Mouse (Mus musculus) forebrain, embryonic 11.5 days (tissue): Measurements from ENCODE around the gene Abhd17a. TPM values are rescaled to one million over a fixed set of nuclear protein-coding genes. Genes with fewer than 3 reads are reported as not detected.

Experiments used
- ATAC-seq: fragments of 200-750 bp; cut with Nextera tagmentation; replicated peaks from 2 replicates; pipeline ENCODE4 v1.8.0; 2017; ENCODE audit warnings: moderate TSS enrichment; ENCODE audit not compliant: low FRiP score
- DNase-seq: peaks from one replicate; pipeline ENCODE4 v3.0.0-alpha.2; 2017; ENCODE audit warnings: low spot score
- H3K27ac ChIP-seq: fragments of 300-500 bp; sonication (generic); 2 replicates; pipeline ENCODE4 v1.5.1; 2014; ENCODE audit warnings: low read depth, low read length
- H3K27me3 ChIP-seq: fragments of 300-500 bp; sonication (generic); 2 replicates; pipeline ENCODE4 v1.6.1; 2014; ENCODE audit warnings: mild to moderate bottlenecking, low read length, mixed read lengths; ENCODE audit not compliant: control insufficient read depth, insufficient read depth
- H3K36me3 ChIP-seq: fragments of 300-500 bp; sonication (generic); 2 replicates; pipeline ENCODE4 v1.6.1; 2014; ENCODE audit warnings: mild to moderate bottlenecking, low read length, moderate library complexity, mixed read lengths; ENCODE audit not compliant: control insufficient read depth, insufficient read depth
- H3K4me1 ChIP-seq: fragments of 300-500 bp; sonication (generic); replicated peaks from 2 replicates; pipeline ENCODE4 v1.6.1; 2014; ENCODE audit warnings: low read length, mixed read lengths; ENCODE audit not compliant: control insufficient read depth, insufficient read depth
- H3K4me2 ChIP-seq: fragments of 300-500 bp; sonication (generic); 2 replicates; pipeline ENCODE4 v1.6.1; 2014; ENCODE audit warnings: low read depth, mild to moderate bottlenecking, low read length, moderate library complexity, mixed read lengths; ENCODE audit not compliant: severe bottlenecking
- H3K4me3 ChIP-seq: fragments of 300-500 bp; sonication (generic); 2 replicates; pipeline ENCODE4 v1.5.1; 2014; ENCODE audit warnings: low read depth, low read length
- H3K9ac ChIP-seq: fragments of 300-500 bp; sonication (generic); 2 replicates; pipeline ENCODE4 v1.6.1; 2014; ENCODE audit warnings: low read length
- H3K9me3 ChIP-seq: fragments of 300-500 bp; sonication (generic); 2 replicates; pipeline ENCODE4 v1.6.1; 2016; ENCODE audit warnings: low read length, mixed read lengths; ENCODE audit not compliant: control insufficient read depth
- WGBS: fragments of 180-500 bp; shearing (Covaris S2); extraction: QIAGEN DNeasy Blood & Tissue Kit; methylation state at CpG from one replicate; pipeline ENCODE4 v1.1.7; 2014; 5-methylcytosine and 5-hydroxymethylcytosine counted together
- microRNA-seq: library from miRNA; unstranded; fragments of <30 nt; microRNA quantifications from one replicate; pipeline ENCODE4, GENCODE M21; 2016; ENCODE audit not compliant: insufficient number of aligned reads
- polyA plus RNA-seq: library from polyadenylated mRNA; unstranded; fragments of >200 nt; fragmentation: Nextera tagmentation; extraction: Ambion mirVana; gene quantifications from 2 replicates; pipeline ENCODE4 v1.2.1, GENCODE M21; 2014

Gene Abhd17a
- polyA plus RNA-seq, 1 experiment from 2014 or later: 94.6 TPM

DNA sequence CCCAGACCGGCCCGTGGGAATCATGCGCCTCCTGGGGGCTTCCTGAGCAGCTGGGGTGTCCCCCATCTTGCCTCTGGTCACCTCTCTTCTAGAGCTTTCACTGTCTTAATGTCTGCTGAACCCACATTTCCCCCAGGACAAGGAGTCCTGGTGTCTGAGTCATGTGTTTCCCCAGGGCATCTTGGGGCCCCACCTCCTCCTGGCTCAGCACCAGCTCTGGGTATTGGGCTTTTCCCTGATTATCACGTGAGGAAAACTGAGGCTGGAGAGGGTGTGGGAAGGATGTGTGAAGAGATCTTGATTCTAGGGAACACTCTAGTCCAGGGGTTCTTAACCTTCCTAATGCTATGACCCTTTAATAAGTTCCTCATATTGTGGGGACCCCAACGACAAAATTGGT is 52.0 kb downstream of the Abhd17a start:
- Histone ChIP-seq H3K27ac (no peak overlapping the region), H3K4me1 (0 out of 2 replicates have a peak, but pooled peaks cover 2% of the 10 kb centered on the region), H3K4me2 (no peak overlapping the region), H3K36me3 (no peaks in the 10 kb centered on the region; the same call in 1 of the 2 replicates), H3K4me3 (no peak overlapping the region), H3K9me3 (no peaks in the 10 kb centered on the region), H3K9ac (no peak overlapping the region), H3K27me3 (peaks cover 7% of the 10 kb centered on the region)
- ATAC-seq (no peak), DNase-seq (no peak)
- WGBS: 63% methylated on average over 5 of the region's 5 CpGs

DNA sequence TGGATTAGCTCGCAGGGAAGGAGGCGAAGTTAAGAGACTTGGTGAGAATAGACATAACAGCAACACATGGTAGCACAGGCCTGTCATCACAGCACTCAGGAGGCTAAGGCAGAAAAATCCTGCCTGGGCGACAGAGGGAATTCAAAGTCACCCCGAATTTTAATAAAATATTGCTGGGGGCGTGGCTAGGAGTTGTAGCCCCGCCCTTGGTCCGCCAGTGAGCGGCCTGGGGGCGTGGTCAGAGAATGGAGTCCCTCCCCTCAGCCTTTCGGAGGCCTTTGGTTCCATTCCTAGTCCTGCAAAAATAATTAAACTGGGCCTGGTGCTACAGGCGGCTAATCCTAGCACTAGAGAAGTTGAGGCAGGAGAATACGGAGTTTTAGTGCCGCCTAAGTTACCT is 54.4 kb downstream of the Abhd17a start:
- no peak for ATAC-seq
- Histone ChIP-seq H3K9me3 (no peaks in the 10 kb centered on the region), H3K9ac (no peak overlapping the region), H3K4me1 (0 out of 2 replicates have a peak, but pooled peaks cover 2% of the 10 kb centered on the region), H3K4me3 (no peak overlapping the region), H3K4me2 (no peak overlapping the region), H3K27me3 (peaks cover 7% of the 10 kb centered on the region), H3K27ac (no peak overlapping the region), H3K36me3 (no peaks in the 10 kb centered on the region)
- DNase-seq: no peak
- 10% methylated on average over 13 of the region's 13 CpGs for WGBS

- H3K27me3 ChIP-seq: peaks cover 7% of the 10 kb centered on the region
- no peaks in the 10 kb centered on the region for H3K36me3 ChIP-seq
- DNase-seq: no peak
- peak overlapping the region; percentile 6; the same call in 1 of the 2 replicates for H3K4me2 ChIP-seq
- no peak overlapping the region for H3K9ac ChIP-seq
- no peak overlapping the region for H3K27ac ChIP-seq
- no peak overlapping the region for H3K4me3 ChIP-seq
- H3K9me3 ChIP-seq: no peaks in the 10 kb centered on the region
- ATAC-seq: no peak
- H3K4me1 ChIP-seq: 0 out of 2 replicates have a peak, but pooled peaks cover 2% of the 10 kb centered on the region
- WGBS: 12% methylated on average over 14 of the region's 14 CpGs
Measured at GRCm38 (mm10) chr10:80535071-80535470, 55.1 kb downstream of the Abhd17a start.

DNA sequence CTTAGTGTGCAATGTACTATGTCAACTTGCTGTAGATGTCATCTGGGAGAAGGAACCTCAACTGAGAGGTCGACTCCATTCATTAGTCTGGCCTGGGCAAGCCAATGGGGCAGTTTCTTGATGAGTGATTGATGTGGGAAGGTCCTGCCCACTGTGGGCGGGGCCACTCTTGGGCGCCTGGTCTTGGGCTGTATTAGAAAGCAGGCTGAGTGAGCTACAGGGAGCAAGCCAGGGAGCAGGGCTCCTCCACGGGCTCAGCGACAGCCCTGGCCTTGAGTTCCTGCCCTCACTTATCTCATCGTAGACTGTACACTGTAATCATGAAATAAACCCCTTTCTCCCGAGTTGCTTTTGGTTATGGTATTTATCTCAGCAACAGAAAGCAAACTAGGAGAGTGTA is 56.4 kb downstream of the Abhd17a start:
- H3K4me3 ChIP-seq: no peak overlapping the region
- H3K36me3 ChIP-seq: no peaks in the 10 kb centered on the region
- H3K4me2 ChIP-seq: no peak overlapping the region
- no peak for DNase-seq
- no peak overlapping the region for H3K27ac ChIP-seq
- no peaks in the 10 kb centered on the region for H3K9me3 ChIP-seq
- no peak for ATAC-seq
- 0 out of 2 replicates have a peak, but pooled peaks cover 2% of the 10 kb centered on the region for H3K4me1 ChIP-seq
- H3K27me3 ChIP-seq: peaks cover 7% of the 10 kb centered on the region
- WGBS: 19% methylated on average over 7 of the region's 7 CpGs
- H3K9ac ChIP-seq: no peak overlapping the region

Small RNAs within 50 kb of the gene (microRNA-seq; reads per million reads assigned to microRNA genes)
- gene Mir6912: not detected

Other genes starting within 250 kb of the Abhd17a start
- 0.51 and 0.76 TPM in 2 replicates for gene Adamtsl5, start 241.9 kb downstream of the Abhd17a start, polyA plus RNA-seq
- gene Plk5, start 233.9 kb downstream of the Abhd17a start, polyA plus RNA-seq: 0.36 and 0.87 TPM in 2 replicates
- 13.3 and 15.9 TPM in 2 replicates for gene Mex3d, start 202.7 kb downstream of the Abhd17a start, polyA plus RNA-seq
- 276 and 322 TPM in 2 replicates for gene Mbd3, start 190.8 kb downstream of the Abhd17a start, polyA plus RNA-seq
- gene Uqcr11, start 183.5 kb downstream of the Abhd17a start, polyA plus RNA-seq: 430 and 504 TPM in 2 replicates
- gene Tcf3, start 156.7 kb downstream of the Abhd17a start, polyA plus RNA-seq: 237 and 256 TPM in 2 replicates
- gene Onecut3, start 95.5 kb downstream of the Abhd17a start, polyA plus RNA-seq: 0.49 and 0.53 TPM in 2 replicates
- 0.35 and 0.59 TPM in 2 replicates for gene Atp8b3, start 51.2 kb downstream of the Abhd17a start, polyA plus RNA-seq
- 34.9 and 37.1 TPM in 2 replicates for gene Rexo1, start 28.8 kb downstream of the Abhd17a start, polyA plus RNA-seq
- 5.9 and 7.7 TPM in 2 replicates for gene Klf16, start 13.0 kb downstream of the Abhd17a start, polyA plus RNA-seq
- gene Scamp4, start 12.5 kb upstream of the Abhd17a start, polyA plus RNA-seq: 67.7 and 78.5 TPM in 2 replicates
- 7.6 and 9.5 TPM in 2 replicates for gene Adat3, start 12.5 kb upstream of the Abhd17a start, polyA plus RNA-seq
- 3.6 and 4.7 TPM in 2 replicates for gene Gm49322, start 15.7 kb upstream of the Abhd17a start, polyA plus RNA-seq
- gene Csnk1g2, start 32.5 kb upstream of the Abhd17a start, polyA plus RNA-seq: 134 TPM in 2 replicates
- 78.3 and 97.3 TPM in 2 replicates for gene Btbd2, start 66.7 kb upstream of the Abhd17a start, polyA plus RNA-seq
- 85.1 and 87.0 TPM in 2 replicates for gene Mknk2, start 87.8 kb upstream of the Abhd17a start, polyA plus RNA-seq
- gene Mob3a, start 111.6 kb upstream of the Abhd17a start, polyA plus RNA-seq: 57.9 and 61.1 TPM in 2 replicates
- 4.8 and 7.2 TPM in 2 replicates for gene Izumo4, start 111.8 kb upstream of the Abhd17a start, polyA plus RNA-seq
- 84.2 and 86.3 TPM in 2 replicates for gene Ap3d1, start 151.9 kb upstream of the Abhd17a start, polyA plus RNA-seq
- 34.5 and 34.9 TPM in 2 replicates for gene Dot1l, start 164.9 kb upstream of the Abhd17a start, polyA plus RNA-seq
- gene Sf3a2, start 207.9 kb upstream of the Abhd17a start, polyA plus RNA-seq: 116 and 119 TPM in 2 replicates
- gene Plekhj1, start 208.3 kb upstream of the Abhd17a start, polyA plus RNA-seq: 160 and 163 TPM in 2 replicates
- gene Amh, start 214.9 kb upstream of the Abhd17a start, polyA plus RNA-seq: 0.15 and 0.16 TPM in 2 replicates
- gene Jsrp1, start 223.2 kb upstream of the Abhd17a start, polyA plus RNA-seq: 0.47 and 0.59 TPM in 2 replicates
- 1,775 and 1,994 TPM in 2 replicates for gene Oaz1, start 236.3 kb upstream of the Abhd17a start, polyA plus RNA-seq